Mouse (Mus musculus) common myeloid progenitor, adult 5-6 weeks (primary cell): ENCODE results near the gene Clec4e. TPM values are rescaled to one million over a fixed set of nuclear protein-coding genes. Genes with fewer than 3 reads are reported as not detected.

Experiments used
- total RNA-seq: library from RNA; stranded (forward); fragments of 200-1000, 187-1606 nt; gene quantifications from 2 replicates; pipeline ENCODE4 v1.2.3, GENCODE M21; 2017

The Clec4e gene
- total RNA-seq, 1 experiment from 2014 or later: 22.4 TPM

Other genes starting within 250 kb of the Clec4e start
- gene Clec4b1, start 239.9 kb downstream of the Clec4e start, total RNA-seq: not detected in 2 replicates
- 0.96 and 3.7 TPM in 2 replicates for gene Clec4a2, start 183.4 kb downstream of the Clec4e start, total RNA-seq
- 0.73 TPM in 1 of 2 replicates, not detected in the other for gene Clec4b2, start 117.0 kb downstream of the Clec4e start, total RNA-seq
- gene Clec4n, start 60.0 kb downstream of the Clec4e start, total RNA-seq: not detected in 2 replicates
- gene Clec4d, start 27.8 kb downstream of the Clec4e start, total RNA-seq: 12.8 and 17.3 TPM in 2 replicates
- not detected in 2 replicates for gene Vmn2r19, start 18.5 kb upstream of the Clec4e start, total RNA-seq
- not detected in 2 replicates for gene Vmn2r20, start 128.2 kb upstream of the Clec4e start, total RNA-seq
- gene Vmn2r21, start 243.5 kb upstream of the Clec4e start, total RNA-seq: not detected in 2 replicates